Mouse (Mus musculus) kidney, postnatal 14 days (tissue): ENCODE measurements around the gene DXBay18.
"Not testable (repeated sequence)": the region's sequence is repeated elsewhere in the genome, so short reads cannot be mapped to it uniquely, and the experiment has no call there.

ENCODE experiments used
- DNase-seq: peaks from one replicate; pipeline ENCODE4 v3.0.0; 2022; ENCODE audit warnings: mixed read lengths

Gene DXBay18

GRCm38 (mm10) chrX:73149350-73149749 lies at the start of gene DXBay18:
Gene DXBay18 (minus strand): TSS chrX:73149450.
- DNase-seq, result not testable (repeated sequence)

GRCm38 (mm10) chrX:73191934-73192333 lies 42.7 kb upstream of the DXBay18 start, which contains the start of gene Xlr3b:
Gene Xlr3b (plus strand): TSS chrX:73192207.
- DNase-seq, result peak; percentile 30

- DNase-seq, result not testable (repeated sequence)
Observed at GRCm38 (mm10) chrX:73176889-73177288, 27.6 kb upstream of the DXBay18 start, which contains the start of gene Spin2d. Gene Spin2d (minus strand): TSS chrX:73176989.

- DNase-seq, result not testable (repeated sequence)
Observed at GRCm38 (mm10) chrX:73148496-73148895, 754 bp downstream of the DXBay18 start, which contains the start of gene Xlr5b. Gene Xlr5b (plus strand): TSS chrX:73148796.

- not testable (repeated sequence) for DNase-seq
Observed at GRCm38 (mm10) chrX:73143218-73143618, 6.0 kb downstream of the DXBay18 start.

GRCm38 (mm10) chrX:73122859-73123829 lies 26.1 kb downstream of the DXBay18 start:
- not testable (repeated sequence) for DNase-seq

GRCm38 (mm10) chrX:73116747-73117146 lies 32.5 kb downstream of the DXBay18 start, which contains the start of gene Gm14685:
Gene Gm14685 (plus strand): TSS chrX:73117047.
- not testable (repeated sequence) for DNase-seq

- peak; percentile 5 for DNase-seq
Observed at GRCm38 (mm10) chrX:73096941-73097508, 52.2 kb downstream of the DXBay18 start, which contains the start of gene Xlr3a. Gene Xlr3a (minus strand): TSS chrX:73097095.
